Mouse (Mus musculus): ENCODE results near the gene Zfhx3. TPM values are rescaled to one million over a fixed set of nuclear protein-coding genes. Genes with fewer than 3 reads are reported as not detected.

Gene Zfhx3
- polyA plus RNA-seq, 1 experiment from 2014 or later: 7.4 TPM

- Histone ChIP-seq H3K9ac (no peak overlapping the region), H3K36me3 (no peaks in the 10 kb centered on the region), H3K4me3 (no peak overlapping the region), H3K4me1 (replicated peaks) (no peaks in the 10 kb centered on the region; the same call in 1 of the 2 replicates), H3K27me3 (replicated peaks) (no peaks in the 10 kb centered on the region), H3K9me3 (replicated peaks) (no peaks in the 10 kb centered on the region), H3K27ac (ENCODE audit: poor library complexity, severe bottlenecking) (no peak overlapping the region), H3K4me2 (no peak overlapping the region)
- ATAC-seq (ENCODE audit: insufficient number of reproducible peaks, low FRiP score): no peak
- 87% methylated on average over 9 of the region's 9 CpGs for WGBS
Observed at GRCm38 (mm10) chr8:108362421-108362820, 420.0 kb downstream of the Zfhx3 start.

GRCm38 (mm10) chr8:108363435-108363834, 421.0 kb downstream of the Zfhx3 start:
- Histone ChIP-seq H3K4me2 (no peak overlapping the region), H3K36me3 (no peaks in the 10 kb centered on the region), H3K9ac (no peak overlapping the region), H3K4me1 (replicated peaks) (no peaks in the 10 kb centered on the region; the same call in 1 of the 2 replicates), H3K27ac (ENCODE audit: poor library complexity, severe bottlenecking) (no peak overlapping the region), H3K4me3 (no peak overlapping the region), H3K27me3 (replicated peaks) (no peaks in the 10 kb centered on the region), H3K9me3 (replicated peaks) (no peaks in the 10 kb centered on the region)
- WGBS: 25% methylated on average over 5 of the region's 5 CpGs
- ATAC-seq (ENCODE audit: insufficient number of reproducible peaks, low FRiP score): no peak

GRCm38 (mm10) chr8:108363856-108364255, 421.4 kb downstream of the Zfhx3 start:
- 55% methylated on average over 8 of the region's 8 CpGs for WGBS
- no peaks in the 10 kb centered on the region; the same call in 1 of the 2 replicates for H3K4me1 ChIP-seq (replicated peaks)
- no peak overlapping the region for H3K9ac ChIP-seq
- no peaks in the 10 kb centered on the region for H3K27me3 ChIP-seq (replicated peaks)
- H3K36me3 ChIP-seq: no peaks in the 10 kb centered on the region
- no peak overlapping the region for H3K27ac ChIP-seq (ENCODE audit: poor library complexity, severe bottlenecking)
- H3K9me3 ChIP-seq (replicated peaks): no peaks in the 10 kb centered on the region
- no peak overlapping the region for H3K4me3 ChIP-seq
- no peak for ATAC-seq (ENCODE audit: insufficient number of reproducible peaks, low FRiP score)
- H3K4me2 ChIP-seq: no peak overlapping the region

GRCm38 (mm10) chr8:108369081-108369480, 426.6 kb downstream of the Zfhx3 start:
- Histone ChIP-seq H3K27me3 (replicated peaks) (no peaks in the 10 kb centered on the region), H3K4me3 (no peak overlapping the region), H3K4me2 (no peak overlapping the region), H3K36me3 (no peaks in the 10 kb centered on the region), H3K4me1 (replicated peaks) (no peaks in the 10 kb centered on the region; the same call in 1 of the 2 replicates), H3K27ac (ENCODE audit: poor library complexity, severe bottlenecking) (no peak overlapping the region), H3K9ac (no peak overlapping the region), H3K9me3 (replicated peaks) (no peaks in the 10 kb centered on the region)
- no peak for ATAC-seq (ENCODE audit: insufficient number of reproducible peaks, low FRiP score)
- 15% methylated on average over 6 of the region's 6 CpGs for whole genome bisulfite sequencing

GRCm38 (mm10) chr8:108370731-108371130, 428.3 kb downstream of the Zfhx3 start:
- H3K9me3 ChIP-seq (replicated peaks): no peaks in the 10 kb centered on the region
- no peak overlapping the region for H3K9ac ChIP-seq
- no peaks in the 10 kb centered on the region for H3K36me3 ChIP-seq
- H3K27me3 ChIP-seq (replicated peaks): no peaks in the 10 kb centered on the region
- H3K4me1 ChIP-seq (replicated peaks): no peaks in the 10 kb centered on the region; the same call in 1 of the 2 replicates
- H3K4me3 ChIP-seq: no peak overlapping the region
- H3K4me2 ChIP-seq: no peak overlapping the region
- no peak overlapping the region for H3K27ac ChIP-seq (ENCODE audit: poor library complexity, severe bottlenecking)
- WGBS: 78% methylated on average over 6 of the region's 6 CpGs
- no peak for ATAC-seq (ENCODE audit: insufficient number of reproducible peaks, low FRiP score)

GRCm38 (mm10) chr8:108373046-108373445, 430.6 kb downstream of the Zfhx3 start:
- H3K4me2 ChIP-seq: no peak overlapping the region
- WGBS: 59% methylated on average over 7 of the region's 7 CpGs
- H3K36me3 ChIP-seq: no peaks in the 10 kb centered on the region

GRCm38 (mm10) chr8:108378036-108378435, 435.6 kb downstream of the Zfhx3 start:
- no peak overlapping the region for H3K9ac ChIP-seq
- H3K27ac ChIP-seq (ENCODE audit: poor library complexity, severe bottlenecking): no peak overlapping the region
- 94% methylated on average over 2 of the region's 2 CpGs for WGBS
- H3K27me3 ChIP-seq (replicated peaks): no peaks in the 10 kb centered on the region
- no peaks in the 10 kb centered on the region for H3K36me3 ChIP-seq
- no peak overlapping the region for H3K4me3 ChIP-seq
- no peak overlapping the region for H3K4me2 ChIP-seq
- no peaks in the 10 kb centered on the region for H3K4me1 ChIP-seq (replicated peaks)
- ATAC-seq (ENCODE audit: insufficient number of reproducible peaks, low FRiP score): no peak
- no peaks in the 10 kb centered on the region for H3K9me3 ChIP-seq (replicated peaks)

More at GRCm38 (mm10) chr8:108373046-108373445, 430.6 kb downstream of the Zfhx3 start:
- H3K9ac ChIP-seq: no peak overlapping the region
- no peak overlapping the region for H3K4me3 ChIP-seq
- no peak for ATAC-seq (ENCODE audit: insufficient number of reproducible peaks, low FRiP score)
- H3K27me3 ChIP-seq (replicated peaks): no peaks in the 10 kb centered on the region
- H3K9me3 ChIP-seq (replicated peaks): no peaks in the 10 kb centered on the region
- no peak overlapping the region for H3K27ac ChIP-seq (ENCODE audit: poor library complexity, severe bottlenecking)
- no peaks in the 10 kb centered on the region; the same call in 1 of the 2 replicates for H3K4me1 ChIP-seq (replicated peaks)

GRCm38 (mm10) chr8:108383121-108383520, 440.7 kb downstream of the Zfhx3 start:
- Histone ChIP-seq H3K4me2 (no peak overlapping the region), H3K4me1 (replicated peaks) (0 out of 2 replicates have a peak, but pooled peaks cover 3% of the 10 kb centered on the region), H3K4me3 (no peak overlapping the region), H3K27me3 (replicated peaks) (no peaks in the 10 kb centered on the region), H3K27ac (ENCODE audit: poor library complexity, severe bottlenecking) (no peak overlapping the region), H3K36me3 (no peaks in the 10 kb centered on the region), H3K9ac (no peak overlapping the region), H3K9me3 (replicated peaks) (no peaks in the 10 kb centered on the region)
- no peak for ATAC-seq (ENCODE audit: insufficient number of reproducible peaks, low FRiP score)
- 48% methylated on average over 4 of the region's 4 CpGs for WGBS

GRCm38 (mm10) chr8:108387160-108387912, 444.9 kb downstream of the Zfhx3 start:
- H3K27ac ChIP-seq (ENCODE audit: poor library complexity, severe bottlenecking): no peak overlapping the region
- WGBS: 45% methylated on average over 22 of the region's 22 CpGs
- no peak overlapping the region for H3K9ac ChIP-seq
- H3K27me3 ChIP-seq (replicated peaks): no peaks in the 10 kb centered on the region
- no peaks in the 10 kb centered on the region for H3K9me3 ChIP-seq (replicated peaks)
- H3K4me3 ChIP-seq: no peak overlapping the region
- no peak for ATAC-seq (ENCODE audit: insufficient number of reproducible peaks, low FRiP score)
- 0 out of 2 replicates have a peak, but pooled peaks cover 3% of the 10 kb centered on the region for H3K4me1 ChIP-seq (replicated peaks)
- no peaks in the 10 kb centered on the region for H3K36me3 ChIP-seq
- H3K4me2 ChIP-seq: peak overlapping the region; percentile 21

GRCm38 (mm10) chr8:108387913-108388274, 445.4 kb downstream of the Zfhx3 start:
- Histone ChIP-seq H3K4me3 (no peak overlapping the region), H3K27me3 (replicated peaks) (no peaks in the 10 kb centered on the region), H3K36me3 (no peaks in the 10 kb centered on the region), H3K4me1 (replicated peaks) (0 out of 2 replicates have a peak, but pooled peaks cover 4% of the 10 kb centered on the region), H3K27ac (ENCODE audit: poor library complexity, severe bottlenecking) (no peak overlapping the region), H3K9ac (no peak overlapping the region), H3K4me2 (no peak overlapping the region), H3K9me3 (replicated peaks) (no peaks in the 10 kb centered on the region)
- 80% methylated on average over 8 of the region's 8 CpGs for WGBS
- no peak for ATAC-seq (ENCODE audit: insufficient number of reproducible peaks, low FRiP score)

GRCm38 (mm10) chr8:108392909-108393308, 450.5 kb downstream of the Zfhx3 start:
- Histone ChIP-seq H3K36me3 (no peaks in the 10 kb centered on the region), H3K4me1 (replicated peaks) (0 out of 2 replicates have a peak, but pooled peaks cover 3% of the 10 kb centered on the region)

More at GRCm38 (mm10) chr8:108392909-108393308, 450.5 kb downstream of the Zfhx3 start:
- Histone ChIP-seq H3K4me3 (no peak overlapping the region), H3K27me3 (replicated peaks) (no peaks in the 10 kb centered on the region), H3K4me2 (no peak overlapping the region), H3K9me3 (replicated peaks) (no peaks in the 10 kb centered on the region), H3K9ac (no peak overlapping the region), H3K27ac (ENCODE audit: poor library complexity, severe bottlenecking) (no peak overlapping the region)
- ATAC-seq (ENCODE audit: insufficient number of reproducible peaks, low FRiP score): no peak
- 54% methylated on average over 9 of the region's 9 CpGs for WGBS

Data from heart, embryonic 12.5 days (tissue).